Mouse (Mus musculus) midbrain, embryonic 14.5 days (tissue): ENCODE measurements around the gene Fry. TPM values are rescaled to one million over a fixed set of nuclear protein-coding genes. Genes with fewer than 3 reads are reported as not detected.
A peak's percentile ranks its signal among the peaks of the same experiment; 100 is the strongest.

ENCODE experiments used
- ATAC-seq: fragments of 200-750 bp; cut with Nextera tagmentation; 2 replicates; pipeline ENCODE4 v1.8.0; 2017; ENCODE audit warnings: moderate number of reproducible peaks, moderate library complexity; ENCODE audit not compliant: low FRiP score, low TSS enrichment
- DNase-seq: peaks from one replicate; pipeline ENCODE4 v3.0.0-alpha.2; 2015
- H3K27ac ChIP-seq: fragments of 300-500 bp; sonication (generic); replicated peaks from 2 replicates; pipeline ENCODE4 v1.5.1; 2014; ENCODE audit warnings: mild to moderate bottlenecking, low read depth, low read length, moderate library complexity
- H3K27me3 ChIP-seq: fragments of 300-500 bp; sonication (generic); 2 replicates; pipeline ENCODE4 v1.6.1; 2014; ENCODE audit warnings: low read length, control low read depth, mixed read lengths; ENCODE audit not compliant: control insufficient read depth, insufficient read depth
- H3K36me3 ChIP-seq: fragments of 300-500 bp; sonication (generic); 2 replicates; pipeline ENCODE4 v1.6.1; 2014; ENCODE audit warnings: low read length, control low read depth; ENCODE audit not compliant: control insufficient read depth, insufficient read depth
- H3K4me1 ChIP-seq: fragments of 300-500 bp; sonication (generic); 2 replicates; pipeline ENCODE4 v1.6.1; 2014; ENCODE audit warnings: mild to moderate bottlenecking, antibody characterized with exemption, low read length, control low read depth; ENCODE audit not compliant: control insufficient read depth, insufficient read depth
- H3K4me2 ChIP-seq: fragments of 300-500 bp; sonication (generic); 2 replicates; pipeline ENCODE4 v1.6.1; 2014; ENCODE audit warnings: mild to moderate bottlenecking, low read length, moderate library complexity
- H3K4me3 ChIP-seq: fragments of 300-500 bp; sonication (generic); replicated peaks from 2 replicates; pipeline ENCODE4 v1.5.1; 2014; ENCODE audit warnings: low read depth, low read length
- H3K9ac ChIP-seq: fragments of 300-500 bp; sonication (generic); replicated peaks from 2 replicates; pipeline ENCODE4 v1.6.1; 2014; ENCODE audit warnings: mild to moderate bottlenecking, low read length, moderate library complexity
- H3K9me3 ChIP-seq: fragments of 300-500 bp; sonication (generic); 2 replicates; pipeline ENCODE4 v1.6.1; 2016; ENCODE audit warnings: low read length, control low read depth, mixed read lengths; ENCODE audit not compliant: control insufficient read depth
- WGBS: fragments of 180-500 bp; shearing (Covaris S2); extraction: QIAGEN DNeasy Blood & Tissue Kit; methylation state at CpG from one replicate; pipeline ENCODE4 v1.1.7; 2014; 5-methylcytosine and 5-hydroxymethylcytosine counted together
- polyA plus RNA-seq: library from polyadenylated mRNA; unstranded; fragments of >200 nt; fragmentation: Nextera tagmentation; extraction: Ambion mirVana; gene quantifications from 2 replicates; pipeline ENCODE4 v1.2.1, GENCODE M21; 2014

Fry gene
- polyA plus RNA-seq, 1 experiment from 2014 or later, result 68.5 TPM

DNA sequence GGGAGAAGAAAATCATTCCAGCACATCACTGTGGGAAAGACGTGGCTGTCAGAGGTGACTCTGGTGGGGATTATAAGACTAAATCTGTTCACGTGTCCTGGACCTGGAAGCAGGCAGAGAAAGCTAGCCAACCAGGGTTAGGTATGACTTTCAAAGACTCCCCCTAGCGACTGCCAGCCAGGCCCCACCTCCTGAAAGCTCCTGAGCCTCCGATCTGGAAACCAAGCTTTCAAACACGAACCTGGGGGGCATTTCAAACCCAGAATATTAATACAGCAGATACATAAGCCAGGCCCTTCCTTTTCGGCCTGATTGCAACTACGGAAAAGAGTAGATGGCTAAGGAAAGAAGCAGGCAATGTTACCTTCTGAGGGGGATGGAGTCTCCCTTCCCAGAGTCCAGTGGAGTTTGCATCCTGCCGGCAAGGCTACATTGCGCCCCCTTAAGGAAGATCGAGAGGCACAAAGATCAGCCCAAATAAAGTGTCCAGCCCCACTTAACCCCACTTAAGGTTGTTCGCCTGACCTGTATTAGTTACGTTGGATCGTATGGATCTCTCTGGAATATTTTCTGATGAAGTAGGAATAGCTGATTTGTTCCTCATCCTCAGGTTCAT lies 284.5 kb downstream of the Fry start:
- no peak overlapping the region for H3K27ac ChIP-seq
- H3K4me2 ChIP-seq, result no peak overlapping the region
- no peaks in the 10 kb centered on the region for H3K27me3 ChIP-seq
- 23% methylated on average over 13 of the region's 13 CpGs for WGBS
- H3K36me3 ChIP-seq, result peaks cover 76% of the 10 kb centered on the region
- no peaks in the 10 kb centered on the region for H3K4me1 ChIP-seq
- no peak overlapping the region for H3K9ac ChIP-seq
- H3K4me3 ChIP-seq, result no peak overlapping the region
- DNase-seq (peak; percentile 38), ATAC-seq (no peak)
- no peaks in the 10 kb centered on the region for H3K9me3 ChIP-seq

DNA sequence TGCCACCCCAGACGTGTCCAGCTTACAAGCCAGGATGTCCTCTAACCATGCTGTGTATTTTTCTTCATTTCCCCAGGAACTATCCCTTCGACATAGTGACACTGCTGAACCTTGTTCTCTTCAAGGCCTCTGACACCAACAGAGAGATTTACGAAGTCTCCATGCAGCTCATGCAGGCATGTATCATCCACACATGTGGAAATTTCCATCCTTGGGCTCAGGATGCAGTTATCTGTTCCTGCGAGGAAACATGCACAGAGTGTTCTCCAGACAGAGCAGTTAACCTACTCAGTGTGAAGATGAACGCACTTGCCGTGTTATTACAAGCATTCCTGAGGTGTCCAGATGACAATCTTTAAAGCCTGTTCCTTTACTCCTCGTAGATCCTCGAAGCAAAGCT lies 286.4 kb downstream of the Fry start:
- Histone ChIP-seq H3K27ac (no peak overlapping the region), H3K4me3 (no peak overlapping the region), H3K27me3 (no peaks in the 10 kb centered on the region), H3K9ac (no peak overlapping the region), H3K4me2 (no peak overlapping the region), H3K9me3 (no peaks in the 10 kb centered on the region), H3K36me3 (peaks cover 57% of the 10 kb centered on the region), H3K4me1 (no peaks in the 10 kb centered on the region)
- no peak for ATAC-seq
- 82% methylated on average over 8 of the region's 8 CpGs for whole genome bisulfite sequencing
- no peak for DNase-seq

GRCm38 (mm10) chr5:150408979-150409378 lies 290.5 kb downstream of the Fry start:
- DNase-seq (no peak), ATAC-seq (no peak)
- no peaks in the 10 kb centered on the region for H3K9me3 ChIP-seq
- no peaks in the 10 kb centered on the region for H3K27me3 ChIP-seq
- no peak overlapping the region for H3K27ac ChIP-seq
- H3K9ac ChIP-seq, result no peak overlapping the region
- H3K4me2 ChIP-seq, result no peak overlapping the region
- H3K4me1 ChIP-seq, result no peaks in the 10 kb centered on the region
- WGBS, result 89% methylated on average over 8 of the region's 8 CpGs
- no peak overlapping the region for H3K4me3 ChIP-seq
- peaks cover 41% of the 10 kb centered on the region for H3K36me3 ChIP-seq

- DNase-seq (no peak), ATAC-seq (no peak)
- no peak overlapping the region for H3K4me3 ChIP-seq
- no peak overlapping the region for H3K27ac ChIP-seq
- no peak overlapping the region for H3K4me2 ChIP-seq
- H3K9me3 ChIP-seq, result peaks cover 3% of the 10 kb centered on the region; the same call in 1 of the 2 replicates
- no peaks in the 10 kb centered on the region for H3K4me1 ChIP-seq
- H3K27me3 ChIP-seq, result no peaks in the 10 kb centered on the region
- WGBS, result 80% methylated on average over 15 of the region's 15 CpGs
- H3K36me3 ChIP-seq, result peaks cover 43% of the 10 kb centered on the region
- no peak overlapping the region for H3K9ac ChIP-seq
These were observed 291.1 kb downstream of the Fry start for GRCm38 (mm10) chr5:150409451-150410045.

DNA sequence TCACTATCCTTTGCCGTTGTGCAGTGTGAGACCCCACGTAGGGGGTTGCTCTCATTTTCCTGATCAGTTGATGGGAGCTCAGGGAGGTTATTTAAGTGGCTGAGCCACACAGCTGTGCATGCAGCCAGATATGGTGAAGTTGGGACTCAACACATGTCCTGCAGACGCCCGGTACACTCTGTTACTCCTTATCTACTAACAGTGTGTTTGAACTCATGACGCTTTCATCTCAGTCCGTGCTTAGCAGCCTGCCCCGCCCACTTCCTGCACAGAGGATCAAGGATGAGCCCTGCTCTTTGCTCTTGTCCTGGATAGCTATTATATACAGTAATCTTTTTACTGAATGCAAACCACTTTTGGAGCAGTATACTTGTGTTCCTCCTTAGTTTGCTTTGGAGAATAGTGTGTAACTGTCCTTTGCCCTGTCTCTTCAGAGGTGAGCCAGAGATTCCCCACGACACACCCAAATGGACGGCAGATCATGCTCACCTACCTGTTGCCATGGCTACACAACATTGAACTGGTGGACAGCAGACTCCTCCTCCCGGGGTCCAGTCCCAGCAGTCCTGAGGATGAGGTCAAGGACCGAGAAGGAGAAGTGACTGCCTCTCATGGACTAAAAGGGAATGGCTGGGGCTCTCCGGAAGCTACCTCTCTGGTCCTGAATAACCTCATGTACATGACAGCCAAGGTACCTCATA lies 294.5 kb downstream of the Fry start:
- WGBS, result 83% methylated on average over 12 of the region's 12 CpGs
- H3K36me3 ChIP-seq, result peaks cover 49% of the 10 kb centered on the region
- no peak overlapping the region for H3K27ac ChIP-seq
- H3K9me3 ChIP-seq, result peaks cover 7% of the 10 kb centered on the region
- no peaks in the 10 kb centered on the region for H3K4me1 ChIP-seq
- H3K4me2 ChIP-seq, result no peak overlapping the region
- no peaks in the 10 kb centered on the region for H3K27me3 ChIP-seq
- DNase-seq (no peak), ATAC-seq (no peak)
- no peak overlapping the region for H3K9ac ChIP-seq
- no peak overlapping the region for H3K4me3 ChIP-seq

DNA sequence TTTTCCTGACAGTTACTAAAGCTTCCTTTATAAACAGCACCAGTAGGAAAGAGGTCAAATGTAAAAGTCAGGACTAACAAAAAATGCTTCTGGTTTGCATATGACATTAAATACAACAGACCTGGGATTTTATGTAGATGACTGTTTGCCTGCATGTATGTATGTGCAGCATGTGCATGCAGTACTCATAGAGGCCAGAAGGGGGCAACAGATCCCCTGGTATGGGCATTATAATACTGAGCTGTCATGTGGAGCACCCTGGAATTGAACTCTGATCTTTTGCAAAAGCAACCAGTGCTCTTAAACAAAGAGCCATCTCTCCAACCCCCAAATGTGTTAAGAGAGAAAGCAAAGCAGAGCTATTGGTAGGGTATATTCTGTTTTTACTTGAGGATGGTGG lies 296.4 kb downstream of the Fry start:
- H3K36me3 ChIP-seq, result peaks cover 60% of the 10 kb centered on the region
- DNase-seq (no peak), ATAC-seq (no peak)
- H3K9me3 ChIP-seq, result peaks cover 7% of the 10 kb centered on the region
- H3K4me2 ChIP-seq, result no peak overlapping the region
- no peak overlapping the region for H3K27ac ChIP-seq
- H3K4me3 ChIP-seq, result no peak overlapping the region
- no peak overlapping the region for H3K9ac ChIP-seq
- no peaks in the 10 kb centered on the region for H3K4me1 ChIP-seq
- H3K27me3 ChIP-seq, result no peaks in the 10 kb centered on the region

DNA sequence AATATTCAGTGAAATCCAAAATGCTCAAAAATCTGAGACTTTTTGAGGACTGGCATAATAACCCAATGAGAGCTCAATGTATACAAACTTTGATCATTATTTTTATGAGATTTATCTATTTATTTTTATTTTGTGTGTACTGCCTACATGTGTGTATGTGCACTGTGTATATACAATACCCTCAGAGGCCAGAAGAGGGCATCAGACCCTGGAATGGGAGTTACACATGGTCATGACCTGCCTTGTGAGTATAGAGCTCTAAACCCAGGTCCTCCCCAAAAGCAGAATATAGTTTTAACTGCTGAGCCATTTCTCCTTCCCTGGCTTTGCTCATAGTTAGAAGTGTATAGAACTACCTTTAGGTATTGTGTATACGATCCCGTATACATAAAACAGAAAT lies 298.8 kb downstream of the Fry start:
- Histone ChIP-seq H3K27ac (no peak overlapping the region), H3K36me3 (peaks cover 62% of the 10 kb centered on the region), H3K9me3 (peaks cover 7% of the 10 kb centered on the region), H3K4me3 (no peak overlapping the region), H3K9ac (no peak overlapping the region), H3K4me1 (no peaks in the 10 kb centered on the region), H3K27me3 (no peaks in the 10 kb centered on the region), H3K4me2 (no peak overlapping the region)
- no peak for DNase-seq
- WGBS, result 100% methylated on average over 2 of the region's 2 CpGs
- ATAC-seq, result no peak

GRCm38 (mm10) chr5:150418035-150418434 lies 299.6 kb downstream of the Fry start:
- Histone ChIP-seq H3K27ac (no peak overlapping the region), H3K4me1 (no peaks in the 10 kb centered on the region), H3K4me3 (no peak overlapping the region), H3K4me2 (no peak overlapping the region), H3K36me3 (peaks cover 68% of the 10 kb centered on the region), H3K9me3 (peaks cover 7% of the 10 kb centered on the region), H3K9ac (no peak overlapping the region), H3K27me3 (no peaks in the 10 kb centered on the region)
- WGBS, result 79% methylated on average over 6 of the region's 6 CpGs
- ATAC-seq (no peak), DNase-seq (no peak)

DNA sequence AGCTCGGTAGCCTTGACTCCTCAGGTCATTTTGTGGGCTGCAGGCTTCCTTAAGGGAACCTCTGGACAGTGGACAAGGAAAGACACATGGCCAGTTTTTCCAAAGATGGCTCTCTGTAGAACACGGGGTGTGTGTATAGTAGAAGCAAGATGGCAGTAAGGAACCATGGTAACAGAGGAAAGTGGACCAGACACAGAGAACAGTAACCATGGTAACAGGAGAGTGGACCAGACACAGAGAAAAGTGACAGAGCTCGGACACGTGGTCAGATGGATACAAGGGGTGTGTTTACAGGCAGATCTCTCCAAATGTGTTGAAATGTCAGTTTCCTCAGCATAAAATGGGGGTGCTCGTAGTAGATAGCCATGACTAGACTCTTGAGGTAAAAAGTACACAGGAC lies 306.6 kb downstream of the Fry start:
- no peak overlapping the region for H3K4me2 ChIP-seq
- H3K27ac ChIP-seq, result no peak overlapping the region
- no peak overlapping the region for H3K9ac ChIP-seq
- no peaks in the 10 kb centered on the region for H3K9me3 ChIP-seq
- DNase-seq, result peak; percentile 12
- peaks cover 66% of the 10 kb centered on the region for H3K36me3 ChIP-seq
- H3K27me3 ChIP-seq, result no peaks in the 10 kb centered on the region
- H3K4me3 ChIP-seq, result no peak overlapping the region
- WGBS, result 68% methylated on average over 5 of the region's 5 CpGs
- no peak for ATAC-seq
- no peaks in the 10 kb centered on the region for H3K4me1 ChIP-seq
